Mouse (Mus musculus) limb, embryonic 10.5 days (tissue): ENCODE measurements around the gene Omd. TPM values are rescaled to one million over a fixed set of nuclear protein-coding genes. Genes with fewer than 3 reads are reported as not detected.
"Not testable (repeated sequence)": the region's sequence is repeated elsewhere in the genome, so short reads cannot be mapped to it uniquely, and the experiment has no call there.

Experiments
- DNase-seq: peaks from one replicate; pipeline ENCODE4 v3.0.0-alpha.2; 2017; ENCODE audit warnings: low spot score
- H3K27ac ChIP-seq: fragments of 300-500 bp; sonication (generic); 2 replicates; pipeline ENCODE4 v1.5.1; 2016; ENCODE audit warnings: mild to moderate bottlenecking
- H3K27me3 ChIP-seq: fragments of 300-500 bp; sonication (generic); 2 replicates; pipeline ENCODE4 v1.6.1; 2016; ENCODE audit warnings: low read depth, mild to moderate bottlenecking; ENCODE audit not compliant: poor library complexity, severe bottlenecking
- H3K36me3 ChIP-seq: fragments of 300-500 bp; sonication (generic); 2 replicates; pipeline ENCODE4 v1.6.1; 2016; ENCODE audit warnings: mild to moderate bottlenecking, moderate library complexity
- H3K4me1 ChIP-seq: fragments of 300-500 bp; sonication (generic); 2 replicates; pipeline ENCODE4 v1.6.1; 2016
- H3K4me3 ChIP-seq: fragments of 300-500 bp; sonication (generic); 2 replicates; pipeline ENCODE4 v1.5.1; 2016; ENCODE audit warnings: mild to moderate bottlenecking, moderate library complexity
- H3K9me3 ChIP-seq: fragments of 300-500 bp; sonication (generic); replicated peaks from 2 replicates; pipeline ENCODE4 v1.6.1; 2016; ENCODE audit warnings: mild to moderate bottlenecking
- whole genome bisulfite sequencing: fragments of 180-500 bp; shearing (Covaris S2); methylation state at CpG from one replicate; pipeline ENCODE4 v1.1.7; 2016; 5-methylcytosine and 5-hydroxymethylcytosine counted together
- polyA plus RNA-seq: library from polyadenylated mRNA; unstranded; fragments of >200 nt; fragmentation: Nextera tagmentation; extraction: Ambion mirVana; gene quantifications from 2 replicates; pipeline ENCODE4 v1.2.1, GENCODE M21; 2016

The Omd gene
- polyA plus RNA-seq, 1 experiment from 2014 or later: 1.3 TPM

- Histone ChIP-seq H3K9me3 (no peaks in the 10 kb centered on the region), H3K4me1 (no peaks in the 10 kb centered on the region), H3K27ac (no peak overlapping the region), H3K36me3 (no peaks in the 10 kb centered on the region), H3K27me3 (no peaks in the 10 kb centered on the region), H3K4me3 (no peak overlapping the region)
- DNase-seq: no peak
- WGBS: 77% methylated on average over 1 of the region's 1 CpGs
Measured at GRCm38 (mm10) chr13:49564347-49564746, 17.9 kb upstream of the Omd start.

GRCm38 (mm10) chr13:49570371-49570770, 11.9 kb upstream of the Omd start:
- Histone ChIP-seq H3K4me3 (no peak overlapping the region), H3K27me3 (no peaks in the 10 kb centered on the region), H3K9me3 (no peaks in the 10 kb centered on the region), H3K36me3 (no peaks in the 10 kb centered on the region), H3K27ac (no peak overlapping the region), H3K4me1 (no peaks in the 10 kb centered on the region)
- 71% methylated on average over 3 of the region's 3 CpGs for WGBS
- DNase-seq: no peak

DNA sequence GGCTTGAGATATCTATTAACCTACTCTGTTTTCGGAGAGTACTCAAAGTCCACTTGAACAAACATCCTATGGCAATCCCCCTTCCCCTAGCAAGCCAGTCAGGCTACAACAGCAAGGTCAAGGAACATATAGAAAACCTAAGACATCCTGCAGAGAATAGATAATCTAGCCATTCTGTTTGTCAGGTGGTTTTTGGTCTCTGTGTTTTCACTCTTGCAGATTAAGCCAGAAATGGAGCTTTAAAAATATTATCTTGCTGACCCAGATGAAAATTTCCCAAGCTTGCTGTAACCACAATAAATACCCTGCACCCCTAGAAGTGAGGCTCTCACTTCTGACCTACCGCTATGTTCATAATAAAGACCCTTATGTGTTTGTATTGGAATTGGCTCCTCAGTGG, 10.8 kb upstream of the Omd start:
- no peak for DNase-seq
- no peaks in the 10 kb centered on the region for H3K9me3 ChIP-seq
- H3K36me3 ChIP-seq: no peaks in the 10 kb centered on the region
- 97% methylated on average over 2 of the region's 2 CpGs for WGBS
- H3K27me3 ChIP-seq: no peaks in the 10 kb centered on the region
- no peak overlapping the region for H3K4me3 ChIP-seq
- no peaks in the 10 kb centered on the region for H3K4me1 ChIP-seq
- no peak overlapping the region for H3K27ac ChIP-seq

DNA sequence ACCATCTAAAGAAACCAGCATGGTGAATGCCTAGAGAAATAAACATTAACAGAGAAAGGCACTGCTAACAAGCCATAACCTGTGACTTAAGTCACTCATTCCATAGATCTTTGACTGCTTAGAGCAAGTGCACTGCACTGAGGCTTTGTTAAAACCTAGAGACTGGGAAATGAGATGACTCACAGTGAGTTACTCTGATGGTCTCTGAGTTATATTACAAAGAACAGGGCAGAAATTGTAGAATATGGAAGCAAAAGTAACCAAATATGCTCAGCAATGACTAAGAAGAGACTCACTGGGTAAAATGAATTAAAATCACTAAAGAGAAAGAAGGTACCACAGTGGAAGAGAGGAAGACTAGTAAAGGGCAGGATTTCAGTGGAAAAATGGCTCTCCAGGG, 1.6 kb downstream of the Omd start:
- no peaks in the 10 kb centered on the region for H3K9me3 ChIP-seq
- no peak overlapping the region for H3K4me3 ChIP-seq
- no peaks in the 10 kb centered on the region for H3K36me3 ChIP-seq
- no peaks in the 10 kb centered on the region for H3K27me3 ChIP-seq
- no peak for DNase-seq
- peaks cover 10% of the 10 kb centered on the region; the same call in 1 of the 2 replicates for H3K4me1 ChIP-seq
- H3K27ac ChIP-seq: no peak overlapping the region

DNA sequence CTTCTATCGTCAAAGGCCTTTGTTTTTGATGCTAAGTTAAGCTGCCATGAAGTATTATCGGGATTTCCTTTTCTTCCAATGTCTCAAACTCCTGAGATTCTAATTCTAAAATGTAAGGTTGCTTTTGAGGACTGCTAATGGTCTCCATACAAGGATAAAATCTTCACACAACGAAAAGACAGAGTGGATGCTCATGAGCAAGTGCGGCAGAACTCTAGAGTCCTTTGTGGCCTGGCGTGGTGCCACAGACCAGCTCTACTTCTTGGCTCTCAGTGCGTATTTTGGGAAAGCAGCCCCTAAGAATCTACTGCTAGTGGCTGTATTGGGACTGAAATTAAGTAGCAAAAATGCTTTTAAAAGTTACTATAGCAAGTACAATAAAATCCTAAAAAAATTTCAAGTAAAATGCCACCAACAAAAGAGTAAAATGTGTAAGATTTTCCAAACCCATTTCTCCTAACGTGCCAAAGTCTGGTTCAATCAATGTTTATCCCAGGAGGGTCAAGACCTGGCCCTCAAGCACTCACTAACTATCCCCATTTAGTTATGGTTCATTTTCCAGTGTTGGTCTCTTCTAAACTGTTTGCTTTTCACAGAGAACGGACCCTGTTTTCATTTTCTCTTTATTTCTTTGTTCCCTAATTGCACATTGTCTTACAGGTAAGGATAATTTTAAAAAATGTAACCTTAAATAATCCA, 2.2 kb downstream of the Omd start:
- no peaks in the 10 kb centered on the region for H3K9me3 ChIP-seq
- peaks cover 10% of the 10 kb centered on the region; the same call in 1 of the 2 replicates for H3K4me1 ChIP-seq
- H3K27ac ChIP-seq: no peak overlapping the region
- DNase-seq: no peak
- no peaks in the 10 kb centered on the region for H3K27me3 ChIP-seq
- H3K4me3 ChIP-seq: no peak overlapping the region
- 90% methylated on average over 8 of the region's 8 CpGs for WGBS
- H3K36me3 ChIP-seq: no peaks in the 10 kb centered on the region

DNA sequence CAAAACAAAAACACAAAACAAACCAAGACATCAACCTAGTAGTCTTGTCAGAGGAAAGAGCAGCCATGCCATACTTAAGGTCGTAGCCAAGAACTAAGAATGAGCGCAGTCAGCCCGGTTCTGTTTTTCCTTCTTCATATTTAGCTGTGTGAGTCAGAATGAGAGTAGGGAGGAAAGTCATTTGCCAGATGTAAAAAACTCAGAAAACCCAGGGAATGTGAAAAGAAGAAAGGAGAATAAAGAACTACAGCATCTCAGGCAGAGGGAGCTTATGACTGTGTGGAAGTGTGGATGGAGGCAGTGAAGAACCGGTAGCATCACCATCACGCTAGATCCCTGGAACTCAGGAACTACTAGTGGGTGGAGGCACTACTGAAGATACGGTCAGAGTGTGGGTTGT, 3.8 kb downstream of the Omd start:
- H3K4me3 ChIP-seq: no peak overlapping the region
- 96% methylated on average over 6 of the region's 6 CpGs for WGBS
- H3K27me3 ChIP-seq: no peaks in the 10 kb centered on the region
- H3K36me3 ChIP-seq: no peaks in the 10 kb centered on the region
- no peaks in the 10 kb centered on the region for H3K9me3 ChIP-seq
- no peak for DNase-seq
- no peak overlapping the region for H3K27ac ChIP-seq
- H3K4me1 ChIP-seq: peaks cover 10% of the 10 kb centered on the region; the same call in 1 of the 2 replicates

GRCm38 (mm10) chr13:49602541-49602940, 20.3 kb downstream of the Omd start:
- not testable (repeated sequence) for H3K27me3 ChIP-seq, H3K4me3 ChIP-seq, H3K4me1 ChIP-seq, DNase-seq, H3K27ac ChIP-seq, H3K9me3 ChIP-seq, H3K36me3 ChIP-seq
- WGBS: 87% methylated on average over 2 of the region's 2 CpGs

GRCm38 (mm10) chr13:49603603-49604002, 21.3 kb downstream of the Omd start:
- Histone ChIP-seq H3K4me3 (no peak overlapping the region), H3K4me1 (no peaks in the 10 kb centered on the region), H3K27ac (no peak overlapping the region), H3K9me3 (no peaks in the 10 kb centered on the region), H3K36me3 (0 out of 2 replicates have a peak, but pooled peaks cover 4% of the 10 kb centered on the region), H3K27me3 (no peaks in the 10 kb centered on the region)
- DNase-seq: no peak

- WGBS: 93% methylated on average over 4 of the region's 4 CpGs
- no peak within 1 kb of the TSS for H3K4me3 ChIP-seq
- H3K27me3 ChIP-seq: no peaks in the 10 kb centered on the region
- DNase-seq: no peak
- no peaks in the 10 kb centered on the region for H3K4me1 ChIP-seq
- H3K9me3 ChIP-seq: no peaks in the 10 kb centered on the region
- no peaks in the 10 kb centered on the region for H3K36me3 ChIP-seq
- no peak within 1 kb of the TSS for H3K27ac ChIP-seq
Measured at GRCm38 (mm10) chr13:49607714-49608113, 25.5 kb downstream of the Omd start, which contains the start of gene Ogn. Gene Ogn (plus strand): TSS chr13:49608046.

DNA sequence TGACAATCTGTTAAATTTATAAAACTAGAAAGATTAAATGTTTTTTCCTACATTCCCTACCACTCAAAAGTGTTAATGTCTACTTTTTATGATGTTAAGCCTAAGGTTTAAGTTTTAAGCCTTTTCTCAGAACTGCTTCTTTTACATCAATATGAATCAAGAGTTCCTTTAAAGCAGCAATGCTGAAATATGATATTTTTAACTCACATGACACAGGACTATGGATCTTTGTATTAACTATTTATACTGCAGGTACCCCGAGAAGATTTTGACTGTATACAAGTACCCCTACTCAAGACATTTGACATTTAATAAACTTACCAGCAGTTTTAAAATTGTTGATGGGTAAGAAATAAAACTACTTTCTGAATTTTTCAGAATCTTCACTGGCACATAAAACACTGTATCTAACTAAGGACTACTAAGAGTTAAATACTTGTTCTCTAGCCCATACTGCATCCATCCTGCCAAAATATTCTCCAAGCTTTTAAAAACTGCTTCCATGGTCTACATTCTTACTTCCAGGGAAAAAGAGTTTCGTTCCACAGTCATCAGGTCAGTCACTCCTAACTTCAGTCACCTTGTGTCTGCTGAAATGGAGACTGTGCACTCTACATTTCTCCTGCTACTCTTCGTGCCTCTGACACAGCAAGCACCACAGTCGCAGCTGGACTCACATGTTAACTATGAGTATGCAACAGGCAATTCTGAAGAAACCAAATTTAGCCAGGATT, 26.5 kb downstream of the Omd start:
- H3K27me3 ChIP-seq: no peaks in the 10 kb centered on the region
- H3K27ac ChIP-seq: no peak overlapping the region
- WGBS: 88% methylated on average over 4 of the region's 4 CpGs
- H3K9me3 ChIP-seq: no peaks in the 10 kb centered on the region
- no peak for DNase-seq
- no peaks in the 10 kb centered on the region for H3K36me3 ChIP-seq
- no peak overlapping the region for H3K4me3 ChIP-seq
- H3K4me1 ChIP-seq: no peaks in the 10 kb centered on the region

DNA sequence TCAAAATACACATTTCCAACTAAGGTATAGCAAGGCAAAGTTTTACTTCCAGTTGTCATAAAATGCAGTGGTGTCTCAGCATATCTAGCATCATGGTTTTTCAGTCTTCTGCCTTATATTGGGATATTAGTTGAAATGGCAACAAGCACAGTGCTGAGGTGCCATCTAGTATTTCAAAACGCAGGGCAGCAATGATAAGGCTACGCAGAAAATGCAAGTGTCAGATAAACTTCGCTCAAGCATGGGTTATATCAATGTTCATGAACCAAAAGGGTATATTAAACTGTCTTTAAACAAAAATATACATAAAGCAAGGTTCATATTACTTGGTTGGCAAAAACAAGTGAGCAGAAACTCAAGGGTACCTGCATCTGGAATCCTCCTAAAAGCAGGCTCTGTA, 34.8 kb downstream of the Omd start:
- Histone ChIP-seq H3K4me3 (no peak overlapping the region), H3K4me1 (no peaks in the 10 kb centered on the region), H3K27me3 (no peaks in the 10 kb centered on the region), H3K36me3 (no peaks in the 10 kb centered on the region), H3K9me3 (no peaks in the 10 kb centered on the region), H3K27ac (no peak overlapping the region)
- 91% methylated on average over 3 of the region's 3 CpGs for WGBS
- DNase-seq: no peak

DNA sequence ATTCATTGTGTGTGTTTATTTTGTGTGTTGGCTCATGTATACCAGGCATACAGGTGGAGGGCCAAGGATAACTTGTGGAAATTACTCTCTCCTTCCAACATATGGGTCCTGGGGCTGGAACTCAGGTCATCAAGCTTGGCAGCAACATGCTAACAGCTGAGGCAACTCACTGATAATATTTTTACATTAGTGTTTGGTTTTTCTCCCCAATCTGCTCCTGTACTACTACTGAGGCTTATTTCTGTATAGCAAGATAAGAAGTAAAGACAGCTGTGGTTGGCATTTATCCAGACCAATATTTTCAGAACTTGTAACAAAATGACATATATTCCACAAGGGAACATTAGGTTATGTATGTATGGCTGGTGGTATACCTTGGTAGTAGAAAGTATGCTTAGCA, 36.1 kb downstream of the Omd start:
- DNase-seq: no peak
- no peaks in the 10 kb centered on the region for H3K4me1 ChIP-seq
- no peaks in the 10 kb centered on the region for H3K36me3 ChIP-seq
- H3K27ac ChIP-seq: no peak overlapping the region
- H3K27me3 ChIP-seq: no peaks in the 10 kb centered on the region
- H3K4me3 ChIP-seq: no peak overlapping the region
- no peaks in the 10 kb centered on the region for H3K9me3 ChIP-seq

GRCm38 (mm10) chr13:49623216-49623615, 41.0 kb downstream of the Omd start:
- WGBS: 95% methylated on average over 1 of the region's 1 CpGs

More at GRCm38 (mm10) chr13:49623216-49623615, 41.0 kb downstream of the Omd start:
- no peak for DNase-seq
- no peaks in the 10 kb centered on the region for H3K9me3 ChIP-seq
- no peaks in the 10 kb centered on the region for H3K36me3 ChIP-seq
- no peak overlapping the region for H3K4me3 ChIP-seq
- no peaks in the 10 kb centered on the region for H3K27me3 ChIP-seq
- H3K4me1 ChIP-seq: no peaks in the 10 kb centered on the region
- no peak overlapping the region for H3K27ac ChIP-seq
